Mouse (Mus musculus): ENCODE measurements at regions not wholly inside any gene's neighbourhood (a gene's known extent, or its start where the extent isn't known, plus 50 kb on each side); places are given as distances from the start of the nearest gene placed in this dataset.
A peak's percentile ranks its signal among the peaks of the same experiment; 100 is the strongest.

DNA sequence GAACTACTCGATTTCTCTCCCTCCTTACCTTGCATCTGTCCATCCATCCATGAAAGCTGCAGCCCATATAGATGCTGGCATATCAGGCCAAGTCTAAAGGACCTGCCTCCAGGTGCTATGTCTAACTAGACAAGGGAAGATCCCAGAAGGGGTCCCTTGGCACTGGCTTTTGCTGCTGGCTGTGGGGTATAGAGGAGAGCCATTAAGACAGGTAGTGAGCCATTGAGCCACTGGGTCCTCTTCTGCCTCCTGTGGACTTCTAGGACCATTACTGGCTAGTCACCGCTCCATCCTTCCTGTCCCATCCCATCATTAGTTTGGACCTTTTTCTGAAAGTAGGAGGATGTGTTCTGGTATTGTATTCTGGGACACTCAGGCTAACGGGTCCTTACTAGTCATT is 1297.8 kb upstream of the A1bg start:
- TF ChIP-seq EP300 (IDR thresholded peaks at IDR 0.05; ENCODE audit: low read depth): no peak
- 0 out of 2 replicates have a peak, but pooled peaks have one; percentile 14 for TF ChIP-seq CTCF (IDR thresholded peaks at IDR 0.05; ENCODE audit: low read depth)
- H3K27me3 ChIP-seq (ENCODE audit: insufficient read depth, low read length): no peaks in the 10 kb centered on the region
- H3K9ac ChIP-seq (replicated peaks): no peak overlapping the region
- DNase-seq (no peak), ATAC-seq (peak; percentile 13; the same call in 1 of the 2 replicates)
- H3K9me3 ChIP-seq (ENCODE audit: low read length): no peaks in the 10 kb centered on the region
- peak overlapping the region; percentile 72 for H3K27ac ChIP-seq (ENCODE audit: low read depth)
- peak overlapping the region; percentile 51 for H3K4me2 ChIP-seq (ENCODE audit: low read depth, low read length)
- H3K36me3 ChIP-seq (replicated peaks; ENCODE audit: insufficient read depth, low read length): no peaks in the 10 kb centered on the region
- H3K4me1 ChIP-seq (ENCODE audit: insufficient read depth): peaks cover 47% of the 10 kb centered on the region
- WGBS (ENCODE audit: insufficient replicate concordance): 62% methylated on average over 3 of the region's 3 CpGs
- H3K4me3 ChIP-seq (ENCODE audit: low read depth, low read length): no peak overlapping the region

GRCm38 (mm10) chr15:62219934-62220540 is 1297.2 kb upstream of the A1bg start:
- Histone ChIP-seq H3K36me3 (replicated peaks; ENCODE audit: insufficient read depth, low read length) (no peaks in the 10 kb centered on the region), H3K9ac (replicated peaks) (no peak overlapping the region), H3K4me3 (ENCODE audit: low read depth, low read length) (no peak overlapping the region), H3K4me1 (ENCODE audit: insufficient read depth) (peaks cover 50% of the 10 kb centered on the region), H3K4me2 (ENCODE audit: low read depth, low read length) (no peak overlapping the region), H3K9me3 (ENCODE audit: low read length) (no peaks in the 10 kb centered on the region), H3K27ac (ENCODE audit: low read depth) (peak overlapping the region; percentile 72; the same call in 1 of the 2 replicates), H3K27me3 (ENCODE audit: insufficient read depth, low read length) (no peaks in the 10 kb centered on the region)
- DNase-seq (no peak), ATAC-seq (no peak)
- TF ChIP-seq EP300 (IDR thresholded peaks at IDR 0.05; ENCODE audit: low read depth) (no peak), CTCF (IDR thresholded peaks at IDR 0.05; ENCODE audit: low read depth) (no peak)
- whole genome bisulfite sequencing (ENCODE audit: insufficient replicate concordance): 80% methylated on average over 9 of the region's 9 CpGs

DNA sequence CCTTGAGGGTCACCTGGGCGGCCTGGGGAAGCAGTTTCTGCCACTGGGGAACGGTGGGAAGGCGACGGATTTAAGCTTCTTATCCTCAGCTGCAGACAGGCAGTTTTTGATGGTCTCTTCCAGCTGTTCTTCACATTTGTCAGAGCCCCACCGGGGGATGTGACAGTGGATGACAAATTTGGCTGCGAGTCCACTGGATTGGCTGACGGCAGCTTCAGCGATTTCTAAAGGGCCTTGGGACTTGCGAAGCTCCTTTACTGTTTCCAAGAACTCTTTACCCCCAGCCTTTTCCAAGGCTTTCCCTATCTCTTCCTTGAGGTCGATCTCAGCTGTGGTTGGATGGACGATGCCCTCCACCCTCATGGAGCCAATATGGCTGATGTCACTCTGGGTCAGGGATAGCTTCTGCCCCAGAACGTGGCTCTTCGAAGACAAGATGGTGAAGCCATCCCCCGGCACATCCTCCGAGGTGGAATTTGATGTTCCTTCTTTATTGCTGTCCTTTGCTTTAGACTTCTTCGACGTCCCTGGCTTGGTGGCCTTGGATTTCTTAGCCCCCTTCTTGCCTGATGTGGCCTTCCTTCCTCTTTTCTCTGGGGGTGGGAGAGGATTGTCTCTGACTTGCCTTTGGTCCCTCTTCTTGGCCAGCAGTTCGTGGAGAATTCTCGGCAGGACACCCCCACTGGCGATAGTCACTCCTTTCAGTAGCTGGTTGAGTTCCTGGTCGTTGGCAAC is 1295.7 kb upstream of the A1bg start:
- Histone ChIP-seq H3K9me3 (ENCODE audit: low read length) (no peaks in the 10 kb centered on the region), H3K27me3 (ENCODE audit: insufficient read depth, low read length) (no peaks in the 10 kb centered on the region), H3K4me2 (ENCODE audit: low read depth, low read length) (no peak overlapping the region), H3K9ac (replicated peaks) (no peak overlapping the region), H3K27ac (ENCODE audit: low read depth) (no peak overlapping the region), H3K36me3 (replicated peaks; ENCODE audit: insufficient read depth, low read length) (no peaks in the 10 kb centered on the region), H3K4me1 (ENCODE audit: insufficient read depth) (peaks cover 37% of the 10 kb centered on the region), H3K4me3 (ENCODE audit: low read depth, low read length) (no peak overlapping the region)
- WGBS (ENCODE audit: insufficient replicate concordance): 91% methylated on average over 21 of the region's 21 CpGs
- no peak for ATAC-seq
- DNase-seq: no peak
- TF ChIP-seq EP300 (IDR thresholded peaks at IDR 0.05; ENCODE audit: low read depth): no peak
- TF ChIP-seq CTCF (IDR thresholded peaks at IDR 0.05; ENCODE audit: low read depth): no peak

- TF ChIP-seq CTCF (IDR thresholded peaks at IDR 0.05; ENCODE audit: low read depth) (no peak), EP300 (IDR thresholded peaks at IDR 0.05; ENCODE audit: low read depth) (peak; percentile 92)
- H3K9me3 ChIP-seq (ENCODE audit: low read length): no peaks in the 10 kb centered on the region
- no peaks in the 10 kb centered on the region for H3K27me3 ChIP-seq (ENCODE audit: insufficient read depth, low read length)
- H3K9ac ChIP-seq (replicated peaks): no peak overlapping the region
- ATAC-seq (peak; percentile 73), DNase-seq (peak; percentile 24)
- H3K27ac ChIP-seq (ENCODE audit: low read depth): peak overlapping the region; percentile 39
- H3K4me3 ChIP-seq (ENCODE audit: low read depth, low read length): no peak overlapping the region
- no peak overlapping the region for H3K4me2 ChIP-seq (ENCODE audit: low read depth, low read length)
- WGBS (ENCODE audit: insufficient replicate concordance): 69% methylated on average over 8 of the region's 8 CpGs
- H3K36me3 ChIP-seq (replicated peaks; ENCODE audit: insufficient read depth, low read length): no peaks in the 10 kb centered on the region
- H3K4me1 ChIP-seq (ENCODE audit: insufficient read depth): peaks cover 23% of the 10 kb centered on the region
Observed at GRCm38 (mm10) chr15:62216688-62217477, 1294.1 kb upstream of the A1bg start.

GRCm38 (mm10) chr15:62215616-62216398 is 1293.0 kb upstream of the A1bg start:
- peaks cover 18% of the 10 kb centered on the region for H3K4me1 ChIP-seq (ENCODE audit: insufficient read depth)
- H3K27me3 ChIP-seq (ENCODE audit: insufficient read depth, low read length): no peaks in the 10 kb centered on the region
- H3K36me3 ChIP-seq (replicated peaks; ENCODE audit: insufficient read depth, low read length): no peaks in the 10 kb centered on the region
- no peak overlapping the region for H3K9ac ChIP-seq (replicated peaks)
- H3K4me2 ChIP-seq (ENCODE audit: low read depth, low read length): no peak overlapping the region
- peak; percentile 21; the same call in 1 of the 2 replicates for ATAC-seq
- peak overlapping the region; percentile 39 for H3K27ac ChIP-seq (ENCODE audit: low read depth)
- no peak overlapping the region for H3K4me3 ChIP-seq (ENCODE audit: low read depth, low read length)
- 47% methylated on average over 8 of the region's 8 CpGs for WGBS (ENCODE audit: insufficient replicate concordance)
- no peaks in the 10 kb centered on the region for H3K9me3 ChIP-seq (ENCODE audit: low read length)
- DNase-seq: peak; percentile 18
- TF ChIP-seq CTCF (IDR thresholded peaks at IDR 0.05; ENCODE audit: low read depth) (no peak), EP300 (IDR thresholded peaks at IDR 0.05; ENCODE audit: low read depth) (peak; percentile 90)
